Mouse (Mus musculus) embryonic facial prominence, embryonic 13.5 days (tissue): ENCODE measurements around the gene Dazap1. TPM values are rescaled to one million over a fixed set of nuclear protein-coding genes. Genes with fewer than 3 reads are reported as not detected.
A peak's percentile ranks its signal among the peaks of the same experiment; 100 is the strongest.
"Not testable (repeated sequence)": the region's sequence is repeated elsewhere in the genome, so short reads cannot be mapped to it uniquely, and the experiment has no call there.

Experiments used
- ATAC-seq: fragments of 200-750 bp; cut with Nextera tagmentation; 2 replicates; pipeline ENCODE4 v1.8.0; 2017; ENCODE audit warnings: low read depth; ENCODE audit not compliant: insufficient number of reproducible peaks, insufficient read depth, low FRiP score, low TSS enrichment
- H3K27ac ChIP-seq: fragments of 300-500 bp; sonication (generic); 2 replicates; pipeline ENCODE4 v1.5.1; 2015; ENCODE audit warnings: moderate library complexity, mild to moderate bottlenecking, inconsistent platforms
- H3K27me3 ChIP-seq: fragments of 300-500 bp; sonication (generic); 2 replicates; pipeline ENCODE4 v1.6.1; 2015; ENCODE audit warnings: mild to moderate bottlenecking, inconsistent platforms
- H3K36me3 ChIP-seq: fragments of 300-500 bp; sonication (generic); 2 replicates; pipeline ENCODE4 v1.6.1; 2015; ENCODE audit warnings: mild to moderate bottlenecking, inconsistent platforms
- H3K4me1 ChIP-seq: fragments of 300-500 bp; sonication (generic); 2 replicates; pipeline ENCODE4 v1.6.1; 2015; ENCODE audit warnings: inconsistent platforms
- H3K4me2 ChIP-seq: fragments of 300-500 bp; sonication (generic); 2 replicates; pipeline ENCODE4 v1.6.1; 2015; ENCODE audit warnings: moderate library complexity, mild to moderate bottlenecking, inconsistent platforms
- H3K4me3 ChIP-seq: fragments of 300-500 bp; sonication (generic); 2 replicates; pipeline ENCODE4 v1.5.1; 2015; ENCODE audit warnings: mild to moderate bottlenecking, inconsistent platforms
- H3K9ac ChIP-seq: fragments of 300-500 bp; sonication (generic); 2 replicates; pipeline ENCODE4 v1.6.1; 2015; ENCODE audit warnings: mild to moderate bottlenecking, inconsistent platforms
- H3K9me3 ChIP-seq: fragments of 300-500 bp; sonication (generic); 2 replicates; pipeline ENCODE4 v1.6.1; 2016; ENCODE audit warnings: inconsistent platforms
- WGBS: fragments of 180-500 bp; shearing (Covaris S2); methylation state at CpG from one replicate; pipeline ENCODE4 v1.1.7; 2015; ENCODE audit warnings: mixed read lengths; 5-methylcytosine and 5-hydroxymethylcytosine counted together
- polyA plus RNA-seq: library from polyadenylated mRNA; unstranded; fragments of >200 nt; fragmentation: Nextera tagmentation; extraction: Ambion mirVana; gene quantifications from 2 replicates; pipeline ENCODE4 v1.2.1, GENCODE M21; 2015

Gene Dazap1
- polyA plus RNA-seq, result 66.0 and 70.6 TPM in 2 replicates

GRCm38 (mm10) chr10:80260642-80261584 lies at the start of gene Dazap1, which contains the start of gene Gamt:
Gene Dazap1 (plus strand): TSS chr10:80261486.
Gene Gamt (minus strand): TSS chr10:80261012.
- Histone ChIP-seq H3K4me2 (peak within 1 kb of the TSS; percentile 77), H3K27me3 (no peaks in the 10 kb centered on the region), H3K9ac (peak within 1 kb of the TSS; percentile 74), H3K9me3 (no peaks in the 10 kb centered on the region), H3K4me1 (peaks cover 34% of the 10 kb centered on the region), H3K4me3 (peak within 1 kb of the TSS; percentile 49), H3K36me3 (peaks cover 32% of the 10 kb centered on the region), H3K27ac (peak within 1 kb of the TSS; percentile 96)
- under 1% methylated on average over 49 of the region's 49 CpGs for WGBS
- ATAC-seq, result peak; percentile 91

- WGBS, result 72% methylated on average over 7 of the region's 7 CpGs
- H3K9me3 ChIP-seq, result not testable (repeated sequence)
Measured at GRCm38 (mm10) chr10:80211547-80212103, 49.7 kb upstream of the Dazap1 start.

GRCm38 (mm10) chr10:80215048-80215772 lies 46.1 kb upstream of the Dazap1 start:
- H3K27ac ChIP-seq, result 0 out of 2 replicates have a peak overlapping the region, but pooled peaks have one; percentile 62
- H3K9me3 ChIP-seq, result no peaks in the 10 kb centered on the region
- no peaks in the 10 kb centered on the region for H3K27me3 ChIP-seq
- H3K4me1 ChIP-seq, result peaks cover 15% of the 10 kb centered on the region
- H3K36me3 ChIP-seq, result no peaks in the 10 kb centered on the region
- H3K4me2 ChIP-seq, result 0 out of 2 replicates have a peak overlapping the region, but pooled peaks have one; percentile 9
- peak overlapping the region; percentile 58 for H3K9ac ChIP-seq
- 25% methylated on average over 16 of the region's 16 CpGs for WGBS
- no peak for ATAC-seq
- H3K4me3 ChIP-seq, result no peak overlapping the region

More at GRCm38 (mm10) chr10:80211547-80212103, 49.7 kb upstream of the Dazap1 start:
- not testable (repeated sequence) for H3K4me3 ChIP-seq, H3K27ac ChIP-seq, ATAC-seq, H3K9ac ChIP-seq, H3K4me2 ChIP-seq, H3K27me3 ChIP-seq, H3K36me3 ChIP-seq
- peaks cover 22% of the 10 kb centered on the region for H3K4me1 ChIP-seq

GRCm38 (mm10) chr10:80220676-80221075 lies 40.6 kb upstream of the Dazap1 start:
- Histone ChIP-seq H3K4me2 (no peak overlapping the region), H3K27me3 (no peaks in the 10 kb centered on the region), H3K9me3 (no peaks in the 10 kb centered on the region), H3K36me3 (no peaks in the 10 kb centered on the region), H3K27ac (no peak overlapping the region), H3K4me3 (no peak overlapping the region), H3K4me1 (peaks cover 10% of the 10 kb centered on the region), H3K9ac (no peak overlapping the region)
- WGBS, result 26% methylated on average over 9 of the region's 9 CpGs
- no peak for ATAC-seq

GRCm38 (mm10) chr10:80223137-80223536 lies 38.1 kb upstream of the Dazap1 start:
- not testable (repeated sequence) for H3K9ac ChIP-seq, H3K9me3 ChIP-seq, ATAC-seq, H3K27me3 ChIP-seq, H3K4me2 ChIP-seq, H3K4me3 ChIP-seq, H3K36me3 ChIP-seq, H3K27ac ChIP-seq
- WGBS, result 84% methylated on average over 2 of the region's 2 CpGs
- H3K4me1 ChIP-seq, result peaks cover 24% of the 10 kb centered on the region

GRCm38 (mm10) chr10:80226071-80226415 lies 35.2 kb upstream of the Dazap1 start:
- WGBS, result under 1% methylated on average over 14 of the region's 14 CpGs
- peaks cover 47% of the 10 kb centered on the region for H3K4me1 ChIP-seq
- no peaks in the 10 kb centered on the region for H3K27me3 ChIP-seq
- peak overlapping the region; percentile 87 for H3K4me3 ChIP-seq
- peak overlapping the region; percentile 87 for H3K4me2 ChIP-seq
- H3K36me3 ChIP-seq, result peaks cover 22% of the 10 kb centered on the region
- peak overlapping the region; percentile 97 for H3K27ac ChIP-seq
- no peaks in the 10 kb centered on the region for H3K9me3 ChIP-seq
- H3K9ac ChIP-seq, result peak overlapping the region; percentile 61; the same call in 1 of the 2 replicates
- no peak for ATAC-seq

- no peaks in the 10 kb centered on the region for H3K27me3 ChIP-seq
- H3K36me3 ChIP-seq, result peaks cover 25% of the 10 kb centered on the region
- 0% methylated on average over 65 of the region's 75 CpGs for WGBS
- peak; percentile 98 for ATAC-seq
- peak within 1 kb of the TSS; percentile 97 for H3K27ac ChIP-seq
- peak within 1 kb of the TSS; percentile 94 for H3K9ac ChIP-seq
- H3K4me2 ChIP-seq, result peak within 1 kb of the TSS; percentile 87
- peaks cover 46% of the 10 kb centered on the region for H3K4me1 ChIP-seq
- peak within 1 kb of the TSS; percentile 87 for H3K4me3 ChIP-seq
- no peaks in the 10 kb centered on the region for H3K9me3 ChIP-seq
Measured at GRCm38 (mm10) chr10:80226416-80227165, 34.7 kb upstream of the Dazap1 start, which contains the start of gene Mum1. Gene Mum1 (plus strand): TSS chr10:80226434.

- Histone ChIP-seq H3K4me3 (peak overlapping the region; percentile 87), H3K27ac (peak overlapping the region; percentile 97), H3K9me3 (no peaks in the 10 kb centered on the region), H3K4me1 (peaks cover 48% of the 10 kb centered on the region), H3K36me3 (peaks cover 31% of the 10 kb centered on the region), H3K9ac (peak overlapping the region; percentile 94), H3K4me2 (peak overlapping the region; percentile 87), H3K27me3 (no peaks in the 10 kb centered on the region)
- no peak for ATAC-seq
- WGBS, result 3% methylated on average over 10 of the region's 10 CpGs
Measured at GRCm38 (mm10) chr10:80227166-80227539, 34.1 kb upstream of the Dazap1 start.

- ATAC-seq, result no peak
- Histone ChIP-seq H3K4me1 (peaks cover 58% of the 10 kb centered on the region), H3K36me3 (peaks cover 41% of the 10 kb centered on the region), H3K4me2 (peak overlapping the region; percentile 87), H3K27ac (peak overlapping the region; percentile 97), H3K4me3 (peak overlapping the region; percentile 87), H3K9me3 (no peaks in the 10 kb centered on the region), H3K9ac (peak overlapping the region; percentile 94), H3K27me3 (no peaks in the 10 kb centered on the region)
- 51% methylated on average over 15 of the region's 15 CpGs for WGBS
Measured at GRCm38 (mm10) chr10:80227877-80228775, 33.2 kb upstream of the Dazap1 start.

- Histone ChIP-seq H3K27ac (no peak overlapping the region), H3K9me3 (no peaks in the 10 kb centered on the region), H3K27me3 (no peaks in the 10 kb centered on the region), H3K36me3 (peaks cover 98% of the 10 kb centered on the region), H3K4me2 (no peak overlapping the region), H3K4me3 (no peak overlapping the region), H3K9ac (no peak overlapping the region), H3K4me1 (peaks cover 18% of the 10 kb centered on the region)
- no peak for ATAC-seq
- WGBS, result 96% methylated on average over 13 of the region's 13 CpGs
Measured at GRCm38 (mm10) chr10:80236145-80236825, 25.0 kb upstream of the Dazap1 start.
